Mouse (Mus musculus): ENCODE results near the gene Sema3e. TPM values are rescaled to one million over a fixed set of nuclear protein-coding genes. Genes with fewer than 3 reads are reported as not detected.

Gene Sema3e
- polyA plus RNA-seq, 1 experiment = not detected

GRCm38 (mm10) chr5:14043983-14044382 lies 18.9 kb downstream of the Sema3e start:
- TF ChIP-seq GATA1 (IDR thresholded peaks at IDR 0.05; ENCODE audit: low read length) = no peak

GRCm38 (mm10) chr5:14048660-14049059 lies 23.6 kb downstream of the Sema3e start:
- no peak for TF ChIP-seq GATA1 (IDR thresholded peaks at IDR 0.05; ENCODE audit: low read length)

DNA sequence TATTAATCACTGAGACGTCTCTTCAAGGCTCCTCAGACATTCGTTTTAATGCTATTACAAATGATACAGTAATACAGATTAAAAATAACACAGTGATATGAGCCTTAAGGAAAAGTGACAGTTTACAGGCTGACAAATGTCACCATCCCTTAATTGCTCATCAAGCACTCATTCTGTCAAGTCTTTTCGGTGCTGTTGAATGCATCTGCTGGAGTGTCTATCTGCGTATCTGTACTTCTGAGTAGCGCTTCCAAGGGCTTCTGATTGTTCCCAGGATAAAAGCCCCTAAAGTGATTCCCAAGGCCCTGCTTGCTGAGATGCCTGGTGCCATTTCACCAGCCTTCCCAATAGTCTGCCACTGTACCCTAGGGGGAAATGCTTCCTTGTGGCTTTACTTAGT lies 29.4 kb downstream of the Sema3e start:
- TF ChIP-seq GATA1 (IDR thresholded peaks at IDR 0.05; ENCODE audit: low read length) = no peak

DNA sequence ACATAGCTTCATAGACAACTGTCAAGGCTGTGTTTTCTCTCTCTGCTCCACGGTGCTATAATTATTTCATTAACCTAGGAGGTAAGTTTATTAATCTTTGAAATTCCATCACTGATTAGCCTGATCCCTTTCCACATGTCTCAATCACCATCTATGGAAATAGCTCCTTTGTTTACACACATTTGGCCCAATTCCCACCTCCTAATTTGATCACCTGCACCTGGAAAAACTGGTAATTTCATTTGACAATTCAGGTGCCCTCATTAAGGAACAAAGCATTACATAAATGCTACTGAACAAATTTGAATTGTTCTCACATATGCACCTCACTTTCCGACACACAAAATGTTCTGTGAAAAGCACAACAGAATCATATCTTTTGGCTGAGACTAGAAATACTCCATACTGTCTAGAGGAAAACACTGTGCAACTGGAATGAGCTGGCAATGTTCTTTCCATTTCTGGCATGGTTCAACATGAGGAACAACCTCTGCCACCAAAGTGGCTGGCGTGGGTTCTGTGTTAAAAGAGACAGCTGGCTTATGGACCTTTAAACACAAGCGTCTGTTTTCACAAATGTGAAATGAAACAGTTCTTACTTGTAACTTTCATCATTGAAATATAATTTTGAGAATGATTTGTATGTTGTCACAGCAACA lies 34.9 kb downstream of the Sema3e start:
- no peak for TF ChIP-seq GATA1 (IDR thresholded peaks at IDR 0.05; ENCODE audit: low read length)

- TF ChIP-seq GATA1 (IDR thresholded peaks at IDR 0.05; ENCODE audit: low read length) = no peak
Measured at GRCm38 (mm10) chr5:14062918-14063481, 37.9 kb downstream of the Sema3e start.

GRCm38 (mm10) chr5:14073152-14073551 lies 48.1 kb downstream of the Sema3e start:
- no peak for TF ChIP-seq GATA1 (IDR thresholded peaks at IDR 0.05; ENCODE audit: low read length)

DNA sequence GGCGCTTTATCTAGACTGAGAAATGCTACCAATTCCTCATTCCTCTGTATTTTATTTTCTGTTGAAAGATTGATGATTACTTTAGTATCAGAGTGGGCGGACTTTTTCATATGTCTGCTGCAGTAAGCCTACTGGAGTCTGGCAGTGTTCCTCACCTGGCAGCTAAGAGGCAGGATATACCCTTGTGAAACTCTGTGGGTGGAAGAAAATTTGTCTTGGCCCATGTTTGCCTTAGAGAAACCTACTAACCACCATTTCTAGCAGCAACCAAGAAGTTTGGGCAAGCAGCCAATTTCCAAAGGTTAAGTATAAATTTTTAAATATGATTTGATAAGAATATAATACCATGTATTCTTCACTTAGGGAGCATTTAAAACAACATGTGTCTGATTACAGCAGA lies 63.0 kb downstream of the Sema3e start:
- no peak for TF ChIP-seq GATA1 (IDR thresholded peaks at IDR 0.05; ENCODE audit: low read length)

GRCm38 (mm10) chr5:14089875-14090608 lies 65.0 kb downstream of the Sema3e start:
- TF ChIP-seq GATA1 (IDR thresholded peaks at IDR 0.05; ENCODE audit: low read length) = no peak

DNA sequence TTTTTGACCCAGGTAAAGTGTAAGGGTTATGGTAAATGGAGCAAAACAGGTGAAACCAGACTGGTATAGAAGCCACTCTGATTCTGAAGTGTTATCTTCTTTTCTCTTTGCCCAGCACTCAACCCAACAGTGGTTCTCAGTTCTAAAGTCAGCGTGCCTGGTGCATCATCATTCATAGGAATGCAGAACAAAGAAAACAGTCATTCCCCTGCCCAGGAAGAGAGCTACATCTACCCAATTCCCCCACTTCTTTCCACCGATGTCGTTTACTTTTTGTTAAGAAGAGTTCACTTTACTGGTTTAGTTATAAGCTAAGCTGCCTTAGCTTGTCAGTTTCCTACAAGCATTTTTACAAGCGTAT lies 65.5 kb downstream of the Sema3e start:
- no peak for TF ChIP-seq GATA1 (IDR thresholded peaks at IDR 0.05; ENCODE audit: low read length)

DNA sequence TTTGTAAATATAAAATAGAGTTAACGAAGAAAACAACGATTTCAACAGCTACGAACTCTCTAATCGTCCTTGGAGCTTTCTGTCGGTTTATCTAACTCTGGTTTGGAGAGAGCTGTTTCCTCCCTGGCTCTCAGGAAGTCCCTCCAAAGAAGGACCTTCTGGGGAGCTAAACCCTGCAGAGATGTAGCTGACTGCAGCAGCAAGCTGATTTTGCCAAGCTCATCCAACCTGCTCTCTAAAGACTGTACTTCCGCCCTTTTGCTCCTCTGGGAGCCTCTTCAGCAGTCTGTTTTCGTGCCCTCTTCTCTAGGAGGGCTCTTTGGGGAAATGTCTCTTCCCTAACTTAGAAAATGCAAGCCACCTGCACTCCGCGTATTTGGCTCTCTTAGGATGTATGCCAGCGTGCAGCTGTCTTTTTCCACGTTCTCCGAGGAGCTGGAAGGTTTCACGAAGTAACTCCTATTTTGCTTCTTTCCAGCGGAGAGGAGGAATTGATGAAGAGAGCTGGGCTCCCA lies 67.2 kb downstream of the Sema3e start:
- no peak for TF ChIP-seq GATA1 (IDR thresholded peaks at IDR 0.05; ENCODE audit: low read length)

- TF ChIP-seq GATA1 (IDR thresholded peaks at IDR 0.05; ENCODE audit: low read length) = no peak
Measured at GRCm38 (mm10) chr5:14096196-14096595, 71.1 kb downstream of the Sema3e start.

GRCm38 (mm10) chr5:14098677-14099076 lies 73.6 kb downstream of the Sema3e start:
- no peak for TF ChIP-seq GATA1 (IDR thresholded peaks at IDR 0.05; ENCODE audit: low read length)

DNA sequence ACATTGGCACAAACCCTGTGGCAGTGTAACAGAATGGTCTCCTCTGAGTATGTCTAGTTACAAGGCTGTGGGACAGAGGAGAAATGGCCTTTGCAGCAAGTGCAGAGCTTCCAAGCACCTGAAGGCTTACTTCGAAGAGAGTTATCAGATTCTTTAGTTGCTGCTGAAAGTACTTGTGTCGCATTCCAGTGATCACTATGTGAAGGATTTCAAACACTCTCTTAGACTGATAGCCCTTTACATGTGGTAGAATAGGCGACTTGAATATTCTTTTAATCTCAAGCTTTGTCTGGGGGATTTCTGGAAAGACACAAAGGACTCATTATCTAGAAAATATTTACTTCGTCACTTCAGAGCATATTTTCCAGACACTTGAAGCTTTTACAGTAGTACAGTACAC lies 82.3 kb downstream of the Sema3e start:
- no peak for TF ChIP-seq GATA1 (IDR thresholded peaks at IDR 0.05; ENCODE audit: low read length)

DNA sequence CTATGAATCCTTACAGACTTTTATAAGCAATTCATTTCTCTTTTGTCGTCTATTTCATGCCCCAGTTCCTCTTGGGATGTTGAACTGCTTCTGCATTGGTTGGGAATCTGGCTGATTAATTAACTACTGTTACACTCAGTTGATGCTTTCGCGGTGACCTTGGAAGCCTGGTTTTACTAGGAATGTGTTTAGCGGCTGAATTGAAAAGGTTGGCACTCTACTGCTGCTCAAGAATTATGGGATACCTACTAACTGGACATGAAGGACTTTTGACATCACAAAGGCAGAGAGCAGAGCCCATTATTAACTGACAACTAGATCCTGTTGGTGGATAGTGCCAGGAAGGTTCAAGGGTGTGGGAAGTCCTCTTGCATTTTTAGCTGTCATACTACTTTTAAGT lies 83.9 kb downstream of the Sema3e start:
- no peak for TF ChIP-seq GATA1 (IDR thresholded peaks at IDR 0.05; ENCODE audit: low read length)

- no peak for TF ChIP-seq GATA1 (IDR thresholded peaks at IDR 0.05; ENCODE audit: low read length)
Measured at GRCm38 (mm10) chr5:14111401-14111800, 86.3 kb downstream of the Sema3e start.

- no peak for TF ChIP-seq GATA1 (IDR thresholded peaks at IDR 0.05; ENCODE audit: low read length)
Measured at GRCm38 (mm10) chr5:14121902-14122301, 96.8 kb downstream of the Sema3e start.

DNA sequence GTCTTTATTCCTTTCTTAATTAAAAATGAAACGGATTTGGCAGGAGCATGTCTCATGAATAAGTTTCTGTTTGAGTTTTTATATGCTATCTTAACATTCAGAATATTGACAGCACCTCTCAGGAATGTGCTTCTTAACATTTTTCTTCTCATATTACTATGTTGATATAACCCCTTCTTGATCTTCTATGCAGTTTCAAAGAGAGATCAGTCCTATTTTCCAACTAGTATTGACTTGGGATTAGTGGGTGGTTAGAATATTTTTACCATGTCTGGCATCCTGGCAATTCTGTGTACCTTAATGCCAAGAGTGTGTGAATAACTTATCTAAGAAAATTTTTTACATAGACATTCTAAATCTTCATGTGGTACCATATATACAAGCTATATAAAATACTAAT lies 101.5 kb downstream of the Sema3e start:
- no peak for TF ChIP-seq GATA1 (IDR thresholded peaks at IDR 0.05; ENCODE audit: low read length)
